Mouse (Mus musculus) liver, embryonic 14.5 days (tissue): Measurements from ENCODE around the gene Abcb1b. TPM values are rescaled to one million over a fixed set of nuclear protein-coding genes. Genes with fewer than 3 reads are reported as not detected.
"Not testable (repeated sequence)": the region's sequence is repeated elsewhere in the genome, so short reads cannot be mapped to it uniquely, and the experiment has no call there.

Experiments
- ATAC-seq: fragments of 200-750 bp; cut with Nextera tagmentation; 2 replicates; pipeline ENCODE4 v1.8.0; 2017; ENCODE audit warnings: moderate number of reproducible peaks, mild to moderate bottlenecking, moderate library complexity; ENCODE audit not compliant: insufficient read depth
- DNase-seq, 3 experiments: peaks; one replicate each; pipeline ENCODE4 v3.0.0-alpha.2; 2012 to 2013; ENCODE audit warnings: low read depth in 3 of 3, low spot score in 3 of 3
- H3K27ac ChIP-seq: fragments of 300-500 bp; sonication (generic); 2 replicates; pipeline ENCODE4 v1.5.1; 2014; ENCODE audit warnings: moderate library complexity, mild to moderate bottlenecking, control low read depth, inconsistent platforms
- H3K27me3 ChIP-seq: fragments of 300-500 bp; sonication (generic); 2 replicates; pipeline ENCODE4 v1.6.1; 2014; ENCODE audit warnings: mild to moderate bottlenecking, low read length, moderate library complexity; ENCODE audit not compliant: control insufficient read depth, insufficient read depth
- H3K36me3 ChIP-seq: fragments of 300-500 bp; sonication (generic); replicated peaks from 2 replicates; pipeline ENCODE4 v1.6.1; 2014; ENCODE audit warnings: low read depth; ENCODE audit not compliant: control insufficient read depth, insufficient read depth
- H3K4me1 ChIP-seq, 2 experiments: fragments of 200-500 bp in 1 of 2; fragments of 300-500 bp in 1 of 2; sonication (generic) in 1 of 2; replicated peaks; 2 replicates each; pipeline ENCODE4 v1.6.1; 2012 to 2014; ENCODE audit warnings: antibody characterized with exemption in 1 of 2, inconsistent platforms in 1 of 2, low read length in 1 of 2; ENCODE audit not compliant: control insufficient read depth in 2 of 2, insufficient read depth in 2 of 2
- H3K4me2 ChIP-seq: fragments of 300-500 bp; sonication (generic); 2 replicates; pipeline ENCODE4 v1.6.1; 2014; ENCODE audit warnings: low read depth, mild to moderate bottlenecking, control low read depth, moderate library complexity
- H3K4me3 ChIP-seq, 2 experiments: fragments of 200-500 bp in 1 of 2; fragments of 300-500 bp in 1 of 2; sonication (generic) in 1 of 2; 2 replicates each; pipeline ENCODE4 v1.5.1; 2012 to 2014; ENCODE audit warnings: low read depth in 2 of 2, low read length in 2 of 2, mild to moderate bottlenecking in 2 of 2, control low read depth in 1 of 2, inconsistent platforms in 1 of 2, moderate library complexity in 1 of 2; ENCODE audit not compliant: insufficient read depth in 1 of 2
- H3K9ac ChIP-seq: fragments of 300-500 bp; sonication (generic); replicated peaks from 2 replicates; pipeline ENCODE4 v1.6.1; 2014; ENCODE audit warnings: mild to moderate bottlenecking, control low read depth, moderate library complexity
- H3K9me3 ChIP-seq: fragments of 300-500 bp; sonication (generic); 2 replicates; pipeline ENCODE4 v1.6.1; 2016; ENCODE audit warnings: low read length, mixed read lengths; ENCODE audit not compliant: control insufficient read depth
- CTCF ChIP-seq: IDR thresholded peaks from 2 replicates; pipeline ENCODE4 v1.5.1; 2016; ENCODE audit warnings: antibody characterized with exemption, low read depth, control low read depth
- EP300 ChIP-seq: IDR thresholded peaks from 2 replicates; pipeline ENCODE4 v1.6.1; 2016; ENCODE audit warnings: antibody characterized with exemption, low read depth
- WGBS: fragments of 180-500 bp; shearing (Covaris S2); extraction: QIAGEN DNeasy Blood & Tissue Kit; methylation state at CpG from one replicate; pipeline ENCODE4 v1.1.7; 2014; ENCODE audit not compliant: insufficient replicate concordance; 5-methylcytosine and 5-hydroxymethylcytosine counted together
- polyA plus RNA-seq, 2 experiments: library from polyadenylated mRNA; depleted of rRNA in 1 of 2; stranded (reverse) in 1 of 2; unstranded in 1 of 2; fragments of >200 nt; fragmentation: Nextera tagmentation in 1 of 2; extraction: Ambion mirVana in 1 of 2; gene quantifications; 2 replicates each; pipeline versions ENCODE4 v1.2.1 to v1.2.3; 2012 to 2014

The Abcb1b gene
- polyA plus RNA-seq, 2 experiments: 0.20 to 0.84 TPM

GRCm38 (mm10) chr5:8850851-8851250, 52.9 kb downstream of the Abcb1b start:
- Histone ChIP-seq H3K36me3 (no peaks in the 10 kb centered on the region), H3K27me3 (no peaks in the 10 kb centered on the region), H3K9me3 (no peaks in the 10 kb centered on the region), H3K4me3 (no peak overlapping the region), H3K4me1 (no peaks in the 10 kb centered on the region), H3K27ac (no peak overlapping the region), H3K4me2 (no peak overlapping the region), H3K9ac (no peak overlapping the region)
- ATAC-seq: no peak
- 46% methylated on average over 4 of the region's 4 CpGs for WGBS
- TF ChIP-seq CTCF (no peak), EP300 (no peak)
- no peak for DNase-seq

GRCm38 (mm10) chr5:8857201-8857600, 59.3 kb downstream of the Abcb1b start:
- H3K9ac ChIP-seq: no peak overlapping the region
- no peak for TF ChIP-seq CTCF
- no peak for TF ChIP-seq EP300
- ATAC-seq (no peak), DNase-seq (no peak)
- H3K9me3 ChIP-seq: no peaks in the 10 kb centered on the region
- H3K27ac ChIP-seq: no peak overlapping the region
- no peaks in the 10 kb centered on the region for H3K4me1 ChIP-seq
- WGBS: 49% methylated on average over 6 of the region's 6 CpGs
- no peak overlapping the region for H3K4me2 ChIP-seq
- no peaks in the 10 kb centered on the region for H3K27me3 ChIP-seq
- no peaks in the 10 kb centered on the region for H3K36me3 ChIP-seq
- no peak overlapping the region for H3K4me3 ChIP-seq

GRCm38 (mm10) chr5:8861811-8862210, 63.9 kb downstream of the Abcb1b start:
- TF ChIP-seq EP300: no peak
- TF ChIP-seq CTCF: no peak
- H3K36me3 ChIP-seq: no peaks in the 10 kb centered on the region
- 59% methylated on average over 1 of the region's 1 CpGs for WGBS
- DNase-seq (no peak), ATAC-seq (no peak)
- no peak overlapping the region for H3K4me2 ChIP-seq
- H3K9ac ChIP-seq: no peak overlapping the region
- H3K4me3 ChIP-seq: no peak overlapping the region
- H3K4me1 ChIP-seq: no peaks in the 10 kb centered on the region
- no peaks in the 10 kb centered on the region for H3K9me3 ChIP-seq
- no peak overlapping the region for H3K27ac ChIP-seq
- H3K27me3 ChIP-seq: no peaks in the 10 kb centered on the region

- Histone ChIP-seq H3K27ac (no peak overlapping the region), H3K9ac (no peak overlapping the region), H3K4me2 (no peak overlapping the region), H3K9me3 (no peaks in the 10 kb centered on the region), H3K27me3 (no peaks in the 10 kb centered on the region), H3K4me3 (no peak overlapping the region), H3K36me3 (no peaks in the 10 kb centered on the region), H3K4me1 (no peaks in the 10 kb centered on the region)
- TF ChIP-seq CTCF (no peak), EP300 (no peak)
- no peak for ATAC-seq
- 55% methylated on average over 14 of the region's 14 CpGs for WGBS
- DNase-seq: no peak
Observed at GRCm38 (mm10) chr5:8863580-8864337, 65.8 kb downstream of the Abcb1b start.

GRCm38 (mm10) chr5:8865630-8866029, 67.7 kb downstream of the Abcb1b start:
- not testable (repeated sequence) for H3K9me3 ChIP-seq, H3K4me3 ChIP-seq, H3K27me3 ChIP-seq, H3K4me2 ChIP-seq, H3K4me1 ChIP-seq, ATAC-seq, H3K36me3 ChIP-seq, DNase-seq, H3K9ac ChIP-seq, H3K27ac ChIP-seq
- WGBS: 92% methylated on average over 11 of the region's 11 CpGs
